Mouse (Mus musculus): ENCODE results near the gene Fam47e. TPM values are rescaled to one million over a fixed set of nuclear protein-coding genes. Genes with fewer than 3 reads are reported as not detected.

The Fam47e gene
- total RNA-seq, 2 experiments from 2014 or later, result 0.48 to 1.1 TPM

DNA sequence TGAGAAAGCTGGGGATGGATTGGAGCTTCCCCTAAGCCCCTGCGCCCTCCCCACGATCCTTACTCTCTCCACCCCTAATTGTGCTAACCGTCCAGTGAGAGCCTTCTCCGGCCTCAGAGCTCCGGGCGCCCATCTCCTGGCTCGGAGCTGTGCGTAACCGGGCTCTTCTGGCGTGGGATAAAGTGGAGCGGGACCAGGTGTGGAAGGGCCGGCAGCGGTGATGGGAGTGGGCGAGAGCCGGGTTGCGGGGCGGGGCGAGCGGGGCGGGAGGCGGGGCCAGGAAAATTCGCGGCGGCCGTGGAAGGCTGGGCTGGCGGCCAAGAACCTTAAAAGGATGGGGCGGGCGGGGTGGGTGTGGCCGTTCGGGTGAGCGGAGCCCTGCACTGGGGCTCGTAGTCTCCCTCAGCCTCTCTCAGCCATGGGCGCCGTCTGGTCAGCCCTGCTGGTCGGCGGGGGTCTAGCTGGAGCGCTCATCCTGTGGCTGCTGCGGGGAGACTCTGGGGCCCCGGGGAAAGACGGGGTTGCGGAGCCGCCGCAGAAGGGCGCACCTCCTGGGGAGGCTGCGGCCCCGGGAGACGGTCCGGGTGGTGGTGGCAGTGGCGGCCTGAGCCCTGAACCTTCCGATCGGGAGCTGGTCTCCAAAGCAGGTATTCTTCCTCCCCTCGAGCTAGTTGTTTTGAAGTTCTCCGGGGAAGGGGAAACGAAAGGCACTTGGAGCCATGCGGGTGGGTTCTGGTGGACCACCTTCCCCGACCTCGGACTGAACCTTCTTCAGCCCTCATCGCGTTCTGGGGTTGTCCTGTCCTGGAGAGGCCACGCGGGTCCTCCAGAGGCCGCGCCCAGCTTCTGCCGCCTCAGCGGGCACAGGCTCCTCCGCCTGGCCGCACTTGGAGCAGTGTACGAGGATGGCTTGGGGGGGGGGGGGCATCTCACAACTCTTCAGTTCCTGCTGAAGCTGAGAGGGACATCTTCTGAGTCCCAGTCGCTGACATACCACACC lies 48.1 kb downstream of the Fam47e start, which contains the start of gene Stbd1:
Gene Stbd1 (plus strand): TSS at position 351 of the 1,000 bp plus-strand sequence.
- peak in 1 of 2 experiments; percentile 21 for DNase-seq (ENCODE audit: low spot score in 2 of 2)

DNA sequence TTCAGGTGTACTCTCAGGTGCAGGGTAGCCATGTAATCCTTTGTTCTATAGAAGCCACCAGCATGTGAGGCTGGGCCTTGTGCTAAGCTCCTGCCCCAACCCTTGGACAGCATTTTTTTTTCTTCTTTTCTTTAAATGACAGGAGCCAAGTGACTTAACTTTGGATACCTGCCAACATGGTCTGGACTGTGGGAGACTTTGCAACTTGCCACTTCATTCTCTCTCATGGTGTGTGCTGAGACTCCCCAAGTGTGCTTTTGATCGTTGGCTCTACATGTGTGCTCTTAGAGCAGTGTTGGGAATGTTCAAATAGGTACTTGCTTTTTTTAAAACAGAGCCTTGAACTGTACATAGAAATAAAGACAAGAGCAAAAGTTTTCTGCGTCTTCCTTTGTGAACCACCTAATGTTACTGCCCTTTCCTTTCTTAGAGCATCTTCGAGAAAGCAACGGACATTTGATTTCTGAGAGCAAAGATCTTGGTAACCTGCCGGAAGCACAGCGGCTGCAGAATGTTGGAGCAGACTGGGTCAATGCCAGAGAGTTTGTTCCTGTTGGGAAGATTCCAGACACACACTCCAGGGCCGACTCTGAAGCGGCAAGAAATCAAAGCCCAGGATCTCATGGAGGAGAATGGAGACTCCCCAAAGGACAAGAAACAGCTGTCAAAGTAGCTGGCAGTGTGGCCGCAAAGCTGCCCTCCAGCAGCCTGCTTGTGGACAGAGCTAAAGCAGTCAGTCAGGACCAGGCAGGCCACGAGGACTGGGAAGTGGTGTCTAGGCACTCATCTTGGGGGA lies 49.8 kb downstream of the Fam47e start:
- no peak for DNase-seq (ENCODE audit: low spot score in 2 of 2)

DNA sequence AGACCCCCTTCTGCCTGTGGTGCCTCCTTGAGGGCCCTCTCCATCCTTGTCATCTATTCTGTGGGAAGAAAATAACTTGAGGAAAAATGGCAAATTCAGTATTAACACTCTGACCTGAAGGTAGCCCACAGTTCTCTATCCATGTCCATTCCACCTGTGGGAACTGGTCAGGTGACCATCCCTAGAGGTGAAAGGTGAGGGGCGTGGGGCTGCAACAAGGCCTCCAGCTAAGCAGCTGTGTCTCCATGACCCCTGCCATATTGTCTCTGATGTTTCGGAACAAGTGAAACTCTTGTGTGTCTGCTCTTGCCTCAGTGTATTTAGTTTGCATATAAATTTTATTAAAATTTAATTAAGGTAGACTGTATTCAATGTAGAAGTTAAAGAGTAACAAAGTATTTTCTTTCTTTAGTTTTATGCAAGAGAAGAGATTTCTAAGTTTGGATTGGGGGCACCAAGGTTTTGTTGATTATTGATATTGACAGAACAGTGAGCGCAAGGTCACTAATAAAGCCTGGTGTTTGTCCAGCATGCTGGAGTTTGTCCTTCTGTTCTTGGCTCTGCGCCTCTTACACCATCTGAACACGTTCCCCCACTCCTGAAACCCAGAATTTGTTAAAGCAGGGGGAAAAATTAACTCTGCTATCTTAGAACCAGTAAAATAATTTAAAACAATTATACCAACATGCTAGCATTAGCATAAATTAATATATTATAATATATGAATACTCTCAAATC lies 52.8 kb downstream of the Fam47e start:
- no peak for DNase-seq (ENCODE audit: low spot score in 2 of 2)

DNA sequence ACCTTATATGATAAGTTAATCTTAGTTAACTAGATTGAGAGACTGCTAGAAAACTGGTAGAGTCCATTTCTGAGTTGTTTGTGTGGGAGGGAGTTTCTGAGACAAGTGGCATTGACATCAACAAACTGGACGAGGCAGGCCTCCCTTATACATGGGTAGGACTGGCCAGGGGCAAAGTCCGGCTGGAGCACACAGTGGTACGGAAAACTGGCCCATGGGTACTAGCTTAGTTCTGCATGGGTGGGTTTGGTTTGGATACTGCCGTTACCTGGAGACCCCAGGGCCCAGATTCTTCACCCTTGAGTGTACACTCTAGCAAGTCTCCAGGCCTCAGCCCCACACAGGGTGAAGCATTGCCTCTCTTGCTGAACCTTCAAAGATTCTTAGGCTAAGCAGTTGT lies 57.9 kb downstream of the Fam47e start:
- DNase-seq (ENCODE audit: low spot score in 2 of 2), result no peak

DNA sequence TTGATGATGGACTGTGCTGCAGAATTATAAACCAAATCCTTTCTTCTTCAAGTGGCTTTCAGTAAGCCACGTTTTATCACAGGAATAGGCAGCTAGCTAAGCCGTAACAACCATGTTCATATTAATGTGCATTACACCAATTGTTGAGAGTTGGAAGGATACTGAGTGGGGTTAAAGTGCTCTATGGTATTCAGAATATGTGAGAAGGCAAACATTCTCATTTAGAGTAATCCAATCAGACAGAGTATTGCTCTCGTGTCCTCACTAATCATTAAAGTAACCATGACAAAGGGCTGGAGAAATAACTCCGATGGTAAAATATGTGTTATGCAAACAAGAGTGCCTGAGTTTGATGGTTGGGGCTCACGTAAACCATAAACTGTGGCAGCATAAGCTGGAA lies 67.0 kb downstream of the Fam47e start:
- DNase-seq (ENCODE audit: low spot score in 2 of 2), result no peak

DNA sequence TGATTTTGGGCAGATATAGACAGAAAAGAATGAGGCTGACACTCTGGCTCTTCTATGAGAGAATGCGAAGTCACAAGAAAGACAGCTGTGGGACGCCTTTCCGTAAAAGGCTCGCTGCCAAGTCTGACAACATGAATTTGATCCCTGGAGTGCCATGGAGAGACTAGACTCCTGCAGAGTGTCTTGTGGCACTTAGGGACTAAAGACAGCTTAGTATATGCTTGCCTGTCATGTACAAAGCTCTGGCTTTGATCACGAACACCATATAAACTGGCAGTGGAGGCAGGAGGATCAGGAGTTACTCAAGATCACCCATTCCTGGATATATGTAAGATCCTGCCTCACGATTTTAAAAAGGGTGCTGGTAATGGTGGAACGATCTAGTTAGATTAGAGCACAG lies 73.0 kb downstream of the Fam47e start:
- no peak for DNase-seq (ENCODE audit: low spot score in 2 of 2)

DNA sequence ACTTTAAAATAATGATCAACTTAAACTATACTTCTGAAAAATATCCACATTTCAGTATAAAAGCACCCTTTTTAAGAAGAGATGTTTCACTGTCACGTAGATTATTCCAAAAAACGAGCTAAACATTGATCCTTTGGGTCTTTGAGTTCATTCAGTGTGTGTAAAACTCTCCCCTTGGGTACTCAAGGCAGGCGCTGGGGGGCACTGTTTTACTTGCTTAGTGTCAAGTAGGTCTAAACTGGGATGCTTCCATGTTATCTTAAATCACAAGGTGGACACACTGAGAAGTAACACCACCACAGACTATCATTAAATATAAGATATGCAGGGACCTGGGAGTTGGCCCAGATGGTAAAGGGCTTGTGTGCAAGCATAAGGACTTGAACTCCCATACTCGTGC lies 78.7 kb downstream of the Fam47e start:
- DNase-seq (ENCODE audit: low spot score in 2 of 2), result no peak

DNA sequence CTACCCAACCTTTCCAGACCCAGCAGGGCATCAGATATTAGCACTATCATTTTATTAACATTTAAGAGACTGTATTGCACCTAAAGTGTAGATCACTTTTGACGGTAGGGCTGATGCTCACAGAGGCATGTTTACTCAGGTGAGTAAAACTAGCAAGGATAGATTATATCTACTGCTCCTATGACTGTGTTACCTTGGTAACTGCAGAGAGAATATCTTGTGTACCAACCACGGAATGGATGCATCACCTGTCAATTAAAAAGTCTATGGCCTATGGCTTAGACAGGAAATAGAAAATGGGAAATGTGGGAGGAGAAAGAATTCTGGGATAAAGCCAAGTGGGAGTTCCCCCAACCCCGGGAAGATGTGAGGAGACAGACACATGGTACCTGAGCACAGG lies 80.0 kb downstream of the Fam47e start:
- DNase-seq (ENCODE audit: low spot score in 2 of 2), result no peak

DNA sequence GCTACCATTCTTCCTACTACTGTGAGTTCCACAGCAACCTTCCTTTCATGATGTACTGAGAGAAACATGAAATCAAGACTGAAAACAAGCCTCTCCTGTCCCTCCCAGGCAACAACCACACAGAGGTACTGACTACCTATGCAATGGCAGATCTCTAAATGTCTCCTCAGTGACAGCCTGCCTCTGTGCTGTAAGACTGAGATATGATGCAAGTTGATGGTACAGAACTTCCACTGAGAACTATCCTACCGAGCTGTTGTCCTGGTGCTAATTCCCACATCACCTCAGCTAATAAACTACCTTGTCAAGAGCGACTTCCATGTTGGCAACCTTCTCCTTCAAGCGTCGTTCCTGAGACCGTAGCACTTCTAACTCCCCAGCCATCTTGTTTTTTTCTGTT lies 81.0 kb downstream of the Fam47e start:
- DNase-seq (ENCODE audit: low spot score in 2 of 2), result no peak

DNA sequence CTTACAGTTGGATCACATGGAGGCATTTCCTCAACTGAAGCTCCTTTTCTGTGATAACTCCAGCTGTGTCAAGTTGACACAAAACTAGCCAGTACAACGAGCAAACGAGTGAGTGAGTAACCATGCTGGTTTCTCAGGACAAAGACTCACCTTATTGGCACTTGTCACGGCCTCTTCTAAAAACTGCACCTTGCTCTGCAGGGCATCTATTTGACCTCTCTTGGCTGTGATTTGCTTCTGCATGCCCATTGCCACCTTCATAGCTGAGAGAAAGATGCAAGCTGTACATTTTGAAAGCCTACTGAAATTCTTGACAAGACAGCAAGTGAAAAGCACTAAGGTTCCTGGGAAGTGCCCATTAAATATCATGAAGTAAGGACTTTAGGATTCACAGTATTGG lies 86.0 kb downstream of the Fam47e start:
- no peak for DNase-seq (ENCODE audit: low spot score in 2 of 2)

Other genes starting within 250 kb of the Fam47e start
- gene Sdad1, start 244.6 kb upstream of the Fam47e start, total RNA-seq (2021), result 10 to 100 TPM; 20.3 to 21.5 TPM
- not detected for gene Cxcl9, start 227.0 kb upstream of the Fam47e start, total RNA-seq (2021)
- gene Art3, start 223.2 kb upstream of the Fam47e start, total RNA-seq (2021), result 1 to 10 TPM; 2.2 to 4.2 TPM
- gene Cxcl10, start 206.2 kb upstream of the Fam47e start, total RNA-seq (2021), result not detected
- 10 to 100 TPM; 29.6 to 32.0 TPM for gene Nup54, start 119.8 kb upstream of the Fam47e start, total RNA-seq (2021)
- gene Scarb2, start 48.2 kb upstream of the Fam47e start, total RNA-seq (2021), result 10 to 100 TPM; 92.7 to 93.2 TPM
- 1 to 10 TPM; 2.6 to 3.4 TPM for gene Stbd1, start 48.0 kb downstream of the Fam47e start, total RNA-seq (2021)
- gene Ccdc158, start 120.2 kb downstream of the Fam47e start, total RNA-seq (2021), result under 1 TPM; 0.46 to 0.92 TPM
- gene Shroom3, start 128.4 kb downstream of the Fam47e start, total RNA-seq (2021), result 1 to 10 TPM; 2.3 to 2.5 TPM

All from layer of hippocampus, adult 18-20 months (tissue).